Comparison of ENCODE assay signal across 27 mouse cellular contexts in the genomic region with DNA sequence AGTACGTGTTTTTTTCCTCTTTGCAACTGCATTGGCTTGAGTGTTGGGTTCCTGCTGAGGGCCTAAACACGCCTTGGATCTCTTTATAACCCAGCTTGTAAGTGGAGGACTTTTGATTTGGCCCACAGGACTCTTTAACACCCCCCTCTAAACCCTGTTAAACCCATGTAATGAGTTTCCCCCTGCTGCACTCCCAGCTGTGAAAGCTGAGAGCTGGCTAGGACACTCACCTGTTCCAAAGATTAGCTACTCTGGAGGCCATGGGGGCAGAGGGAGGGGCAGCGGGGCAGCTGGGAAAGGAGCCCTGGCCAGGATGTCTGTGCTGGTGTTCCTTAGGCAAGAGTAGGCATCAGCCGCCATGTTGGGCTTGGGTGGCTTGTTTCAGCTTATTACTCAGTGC.
"Had no signal": no experiment of that assay in that cellular context is flagged by ENCODE, and none has a peak within 500 bp of the region (broad histone marks: within the 10 kb centered on the region; RNA-seq: fewer than 3 reads in every experiment).

No protein-coding gene starts in this region.

- H3K9ac ChIP-seq: heart, embryonic 13.5 days; heart, embryonic 15.5 days; hindbrain, embryonic 13.5 days; hindbrain, embryonic 15.5 days; kidney, embryonic 15.5 days; liver, embryonic 13.5 days; liver, embryonic 15.5 days had no signal

- H3K36me3 ChIP-seq: heart, embryonic 13.5 days; heart, embryonic 15.5 days; hindbrain, embryonic 13.5 days; hindbrain, embryonic 15.5 days; kidney, embryonic 15.5 days; liver, embryonic 13.5 days; liver, embryonic 15.5 days had no signal

- H3K9me3 ChIP-seq: heart, embryonic 13.5 days; heart, embryonic 15.5 days; hindbrain, embryonic 13.5 days; hindbrain, embryonic 15.5 days; kidney, embryonic 15.5 days; liver, embryonic 13.5 days; liver, embryonic 15.5 days had no signal

- H3K27me3 ChIP-seq: heart, embryonic 15.5 days; hindbrain, embryonic 15.5 days had no signal

- ATAC-seq: hindbrain, postnatal 0 days; intestine, embryonic 16.5 days had no signal

- H3K4me1 ChIP-seq: heart, embryonic 13.5 days; heart, embryonic 15.5 days; hindbrain, embryonic 13.5 days; hindbrain, embryonic 15.5 days; kidney, embryonic 15.5 days; liver, embryonic 13.5 days; liver, embryonic 15.5 days had no signal

- H3K27ac ChIP-seq: gastrocnemius, adult 2 months; heart, embryonic 13.5 days; heart, embryonic 15.5 days; hindbrain, embryonic 13.5 days; hindbrain, embryonic 15.5 days; hindbrain, postnatal 0 days; kidney, embryonic 15.5 days; kidney, postnatal 0 days; liver, embryonic 13.5 days; liver, embryonic 15.5 days had no signal

- H3K4me3 ChIP-seq: gastrocnemius, adult 2 months; heart, embryonic 13.5 days; heart, embryonic 15.5 days; hindbrain, embryonic 13.5 days; hindbrain, embryonic 15.5 days; kidney, embryonic 15.5 days; liver, embryonic 13.5 days; liver, embryonic 15.5 days had no signal

- DNase-seq: gastrocnemius, adult 2 months; gastrocnemius, postnatal 10 days; gastrocnemius, postnatal 25 days; heart, adult 18-20 months; heart, postnatal 14 days; heart, postnatal 36 days; kidney, adult 11 months; kidney, adult 2 months; kidney, adult 9 months; kidney, postnatal 14 days; kidney, postnatal 36 days; layer of hippocampus, adult 9-11 months; layer of hippocampus, postnatal 36 days; left cerebral cortex, postnatal 4 days; liver; liver, embryonic 13.5 days had no signal

- H3K4me2 ChIP-seq: heart, embryonic 11.5 days; heart, embryonic 13.5 days; heart, embryonic 15.5 days; hindbrain, embryonic 13.5 days; hindbrain, embryonic 15.5 days; kidney, embryonic 15.5 days; liver, embryonic 11.5 days; liver, embryonic 13.5 days; liver, embryonic 15.5 days had no signal
